Mouse (Mus musculus) neutrophil, adult 59 days (primary cell): ENCODE results near the gene Acss1. TPM values are rescaled to one million over a fixed set of nuclear protein-coding genes. Genes with fewer than 3 reads are reported as not detected.

Experiments used
- total RNA-seq, 2 experiments: library from RNA; stranded (reverse); gene quantifications; 1 replicate in 1 of 2; 2 replicates in 1 of 2; pipeline ENCODE4 v1.2.4; 2023

The Acss1 gene
- total RNA-seq = 10 to 100 TPM in 1 of 2 experiments, 1 to 10 TPM in 1; 5.5 to 10.1 TPM

GRCm38 (mm10) chr2:150667820-150668766 lies at the start of gene Acss1:
Gene Acss1, minus strand, starts transcription at chr2:150668500.

GRCm38 (mm10) chr2:150689223-150689800 lies 21.0 kb upstream of the Acss1 start, which contains the start of gene Vsx1:
Gene Vsx1, minus strand, starts transcription at chr2:150689360.

GRCm38 (mm10) chr2:150608087-150608799 lies 60.1 kb downstream of the Acss1 start, which contains the start of gene Apmap:
Gene Apmap, minus strand, starts transcription at chr2:150608567.

GRCm38 (mm10) chr2:150569847-150570590 lies 98.3 kb downstream of the Acss1 start, which contains the start of gene Cst7:
Gene Cst7, plus strand, starts transcription at chr2:150570415.

Other genes with a start within 250 kb of the Acss1 start
- under 1 TPM; 0.36 to 0.73 TPM for gene Zfp442, start 217.0 kb downstream of the Acss1 start, total RNA-seq
- gene Zfp345, start 183.4 kb downstream of the Acss1 start, total RNA-seq = under 1 TPM; 0.13 to 0.18 TPM
- 10 to 100 TPM; 14.7 to 20.4 TPM for gene Cst7, start 98.1 kb downstream of the Acss1 start, total RNA-seq
- gene Apmap, start 59.9 kb downstream of the Acss1 start, total RNA-seq = 10 to 100 TPM; 30.8 to 36.6 TPM
- not detected for gene Vsx1, start 20.9 kb upstream of the Acss1 start, total RNA-seq
- gene Entpd6, start 80.5 kb upstream of the Acss1 start, total RNA-seq = 1 to 10 TPM; 6.0 to 6.2 TPM
- 10 to 100 TPM; 12.9 to 21.7 TPM for gene Pygb, start 118.2 kb upstream of the Acss1 start, total RNA-seq
- 10 to 100 TPM; 28.8 to 33.4 TPM for gene Abhd12, start 236.2 kb upstream of the Acss1 start, total RNA-seq
- 10 to 100 TPM; 13.2 to 18.0 TPM for gene Gins1, start 236.9 kb upstream of the Acss1 start, total RNA-seq